Mouse (Mus musculus) embryonic facial prominence, embryonic 14.5 days (tissue): ENCODE data around the gene Ankib1. TPM values are rescaled to one million over a fixed set of nuclear protein-coding genes. Genes with fewer than 3 reads are reported as not detected.

Experiments used
- ATAC-seq: fragments of 200-750 bp; cut with Nextera tagmentation; 2 replicates; pipeline ENCODE4 v1.8.0; 2017; ENCODE audit warnings: low read depth, moderate number of reproducible peaks, moderate TSS enrichment
- DNase-seq: peaks from one replicate; pipeline ENCODE4 v3.0.0-alpha.2; 2015; ENCODE audit warnings: low spot score
- H3K27ac ChIP-seq: fragments of 300-500 bp; sonication (generic); replicated peaks from 2 replicates; pipeline ENCODE4 v1.5.1; 2014; ENCODE audit warnings: low read depth, mild to moderate bottlenecking, low read length, moderate library complexity
- H3K27me3 ChIP-seq: fragments of 300-500 bp; sonication (generic); replicated peaks from 2 replicates; pipeline ENCODE4 v1.6.1; 2014; ENCODE audit warnings: low read length; ENCODE audit not compliant: control insufficient read depth, insufficient read depth
- H3K36me3 ChIP-seq: fragments of 300-500 bp; sonication (generic); 2 replicates; pipeline ENCODE4 v1.6.1; 2014; ENCODE audit warnings: low read length, mixed read lengths; ENCODE audit not compliant: control insufficient read depth, insufficient read depth
- H3K4me1 ChIP-seq: fragments of 300-500 bp; sonication (generic); 2 replicates; pipeline ENCODE4 v1.6.1; 2014; ENCODE audit warnings: antibody characterized with exemption, low read length; ENCODE audit not compliant: control insufficient read depth, insufficient read depth
- H3K4me2 ChIP-seq: fragments of 300-500 bp; sonication (generic); 2 replicates; pipeline ENCODE4 v1.6.1; 2014; ENCODE audit warnings: low read depth, mild to moderate bottlenecking, low read length, moderate library complexity, mixed read lengths
- H3K4me3 ChIP-seq: fragments of 300-500 bp; sonication (generic); 2 replicates; pipeline ENCODE4 v1.5.1; 2014; ENCODE audit warnings: low read depth, mild to moderate bottlenecking, low read length
- H3K9ac ChIP-seq: fragments of 300-500 bp; sonication (generic); 2 replicates; pipeline ENCODE4 v1.6.1; 2014; ENCODE audit warnings: low read depth, mild to moderate bottlenecking, low read length, moderate library complexity, mixed read lengths
- H3K9me3 ChIP-seq: fragments of 300-500 bp; sonication (generic); 2 replicates; pipeline ENCODE4 v1.6.1; 2016; ENCODE audit warnings: low read length; ENCODE audit not compliant: control insufficient read depth
- WGBS: fragments of 180-500 bp; shearing (Covaris S2); extraction: QIAGEN DNeasy Blood & Tissue Kit; methylation state at CpG from one replicate; pipeline ENCODE4 v1.1.7; 2014; 5-methylcytosine and 5-hydroxymethylcytosine counted together
- polyA plus RNA-seq: library from polyadenylated mRNA; unstranded; fragments of >200 nt; fragmentation: Nextera tagmentation; extraction: Ambion mirVana; gene quantifications from 2 replicates; pipeline ENCODE4 v1.2.1, GENCODE M21; 2014

Ankib1 gene
- polyA plus RNA-seq, 1 experiment from 2014 or later, result 13.2 TPM

GRCm38 (mm10) chr5:3700025-3700424 is 102.7 kb downstream of the Ankib1 start:
- no peak overlapping the region for H3K4me2 ChIP-seq
- peaks cover 46% of the 10 kb centered on the region for H3K36me3 ChIP-seq
- DNase-seq (no peak), ATAC-seq (no peak)
- H3K27me3 ChIP-seq, result no peaks in the 10 kb centered on the region
- H3K9ac ChIP-seq, result no peak overlapping the region
- no peak overlapping the region for H3K4me3 ChIP-seq
- H3K9me3 ChIP-seq, result no peaks in the 10 kb centered on the region
- WGBS, result 96% methylated on average over 5 of the region's 5 CpGs
- H3K4me1 ChIP-seq, result no peaks in the 10 kb centered on the region
- H3K27ac ChIP-seq, result no peak overlapping the region

- Histone ChIP-seq H3K36me3 (peaks cover 66% of the 10 kb centered on the region), H3K4me3 (no peak overlapping the region), H3K4me2 (no peak overlapping the region), H3K9me3 (no peaks in the 10 kb centered on the region), H3K4me1 (no peaks in the 10 kb centered on the region), H3K9ac (no peak overlapping the region), H3K27me3 (no peaks in the 10 kb centered on the region), H3K27ac (no peak overlapping the region)
- DNase-seq, result no peak
- no peak for ATAC-seq
- 87% methylated on average over 3 of the region's 3 CpGs for WGBS
Measured at GRCm38 (mm10) chr5:3696031-3696430, 106.7 kb downstream of the Ankib1 start.

- Histone ChIP-seq H3K27ac (no peak overlapping the region), H3K9ac (no peak overlapping the region), H3K4me3 (no peak overlapping the region), H3K4me2 (no peak overlapping the region), H3K4me1 (no peaks in the 10 kb centered on the region), H3K27me3 (no peaks in the 10 kb centered on the region), H3K9me3 (no peaks in the 10 kb centered on the region), H3K36me3 (peaks cover 62% of the 10 kb centered on the region)
- WGBS, result 88% methylated on average over 4 of the region's 4 CpGs
- DNase-seq (no peak), ATAC-seq (no peak)
Measured at GRCm38 (mm10) chr5:3695191-3695590, 107.5 kb downstream of the Ankib1 start.

DNA sequence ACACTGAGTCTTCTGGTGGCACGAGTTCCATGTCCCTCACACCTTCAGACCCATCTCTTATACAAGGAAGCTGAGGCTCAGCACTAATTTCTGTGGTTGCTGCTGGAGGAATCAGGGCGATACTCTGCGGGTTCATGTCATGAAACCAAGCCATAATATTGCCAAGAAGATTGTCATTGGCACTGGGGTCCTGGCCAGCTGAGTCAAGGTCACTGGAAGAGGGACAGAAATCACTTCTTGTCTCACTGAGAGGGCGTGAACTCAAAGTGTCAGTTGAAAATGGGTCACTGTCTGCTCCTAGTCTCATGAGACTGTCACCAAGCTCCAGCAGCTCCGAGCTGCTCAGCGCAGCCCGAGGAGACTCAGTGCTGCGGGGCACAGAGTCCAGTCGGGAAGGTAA is 109.8 kb downstream of the Ankib1 start:
- Histone ChIP-seq H3K4me1 (no peaks in the 10 kb centered on the region), H3K36me3 (peaks cover 66% of the 10 kb centered on the region)
- 94% methylated on average over 9 of the region's 9 CpGs for WGBS

DNA sequence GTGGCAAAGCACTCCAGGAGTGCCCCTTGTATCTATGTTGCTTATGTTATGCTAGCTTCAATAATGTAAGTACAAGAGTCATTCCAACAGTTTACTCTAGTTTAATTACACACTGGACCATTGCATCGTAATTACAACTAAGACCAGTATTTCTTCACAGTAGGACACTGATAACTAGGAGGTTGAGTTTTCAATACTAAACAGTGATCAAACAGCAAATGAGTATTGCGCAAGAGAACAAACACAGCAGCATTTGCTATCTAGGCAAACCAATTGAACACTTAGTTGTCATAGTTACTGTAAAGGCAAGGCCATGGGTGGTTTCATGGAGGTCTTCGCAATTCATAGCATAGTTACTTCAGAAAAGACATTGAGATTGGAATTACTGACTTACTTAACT is 111.4 kb downstream of the Ankib1 start:
- no peak overlapping the region for H3K9ac ChIP-seq
- H3K4me1 ChIP-seq, result no peaks in the 10 kb centered on the region
- ATAC-seq (no peak), DNase-seq (no peak)
- no peaks in the 10 kb centered on the region for H3K27me3 ChIP-seq
- H3K4me3 ChIP-seq, result no peak overlapping the region
- no peaks in the 10 kb centered on the region for H3K9me3 ChIP-seq
- WGBS, result 96% methylated on average over 3 of the region's 3 CpGs
- H3K36me3 ChIP-seq, result peaks cover 60% of the 10 kb centered on the region
- no peak overlapping the region for H3K4me2 ChIP-seq
- no peak overlapping the region for H3K27ac ChIP-seq

More for the DNA sequence above, 109.8 kb downstream of the Ankib1 start:
- Histone ChIP-seq H3K27ac (no peak overlapping the region), H3K27me3 (no peaks in the 10 kb centered on the region), H3K4me2 (no peak overlapping the region), H3K9ac (no peak overlapping the region), H3K4me3 (no peak overlapping the region), H3K9me3 (no peaks in the 10 kb centered on the region)
- ATAC-seq, result no peak
- no peak for DNase-seq

DNA sequence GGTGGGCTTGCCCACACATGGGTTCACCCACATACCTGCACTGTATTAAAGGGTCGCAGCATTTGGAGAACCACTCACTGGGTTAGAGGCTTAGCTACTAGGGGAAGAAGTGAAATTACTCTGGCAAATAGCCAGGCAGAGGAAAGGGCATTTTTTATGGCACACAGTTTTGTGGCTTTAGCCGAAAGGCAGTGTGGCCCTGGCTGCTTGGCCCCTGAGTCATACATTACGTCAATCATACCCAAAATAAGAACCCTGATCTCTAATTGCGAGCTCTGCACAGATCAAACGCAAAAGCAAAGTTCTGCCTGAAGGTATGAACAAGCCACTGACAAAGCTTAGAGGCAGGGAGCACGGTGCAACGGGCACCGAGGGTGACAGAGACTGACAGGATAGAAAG is 114.4 kb downstream of the Ankib1 start:
- peaks cover 35% of the 10 kb centered on the region for H3K36me3 ChIP-seq
- DNase-seq, result no peak
- no peaks in the 10 kb centered on the region for H3K4me1 ChIP-seq
- no peaks in the 10 kb centered on the region for H3K27me3 ChIP-seq
- no peak overlapping the region for H3K4me2 ChIP-seq
- no peak overlapping the region for H3K27ac ChIP-seq
- no peak overlapping the region for H3K4me3 ChIP-seq
- H3K9ac ChIP-seq, result no peak overlapping the region
- 80% methylated on average over 8 of the region's 8 CpGs for WGBS
- H3K9me3 ChIP-seq, result no peaks in the 10 kb centered on the region
- ATAC-seq, result no peak

DNA sequence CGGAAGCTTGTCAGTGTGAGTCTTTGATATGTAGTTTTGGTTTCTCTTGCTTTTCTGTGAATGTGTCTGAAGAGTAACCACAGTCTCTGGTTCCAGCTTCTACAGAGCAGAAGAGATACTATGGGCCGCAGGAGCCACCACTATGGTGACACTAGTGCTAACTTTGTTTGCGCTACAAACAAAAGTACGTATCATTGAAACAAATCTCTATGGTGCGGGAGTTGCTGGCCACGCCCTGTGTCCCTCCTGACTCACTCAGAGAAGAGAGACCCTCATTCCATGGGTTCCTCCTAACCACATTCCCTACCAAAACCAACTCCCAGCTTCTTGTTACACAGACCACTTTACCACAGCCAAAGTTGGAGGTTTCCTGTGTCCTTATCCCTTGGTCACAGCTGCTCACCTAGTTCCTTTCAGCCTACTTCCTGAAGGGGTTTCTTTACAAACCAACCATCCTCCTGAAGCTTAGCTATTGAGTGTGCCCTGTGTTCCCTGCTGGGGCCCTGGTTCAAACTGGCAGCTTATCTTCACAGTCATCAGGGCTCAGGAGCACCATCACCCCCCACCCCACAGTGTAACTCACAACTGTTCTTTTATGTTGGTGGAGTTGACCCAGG is 132.7 kb downstream of the Ankib1 start:
- H3K4me2 ChIP-seq, result no peak overlapping the region
- no peak overlapping the region for H3K9ac ChIP-seq
- H3K4me1 ChIP-seq, result no peaks in the 10 kb centered on the region
- H3K27ac ChIP-seq, result no peak overlapping the region
- no peaks in the 10 kb centered on the region for H3K27me3 ChIP-seq
- no peaks in the 10 kb centered on the region for H3K36me3 ChIP-seq
- DNase-seq, result no peak
- WGBS, result 79% methylated on average over 6 of the region's 6 CpGs
- H3K9me3 ChIP-seq, result no peaks in the 10 kb centered on the region
- no peak for ATAC-seq
- H3K4me3 ChIP-seq, result no peak overlapping the region

GRCm38 (mm10) chr5:3666585-3666984 is 136.1 kb downstream of the Ankib1 start:
- ATAC-seq (no peak), DNase-seq (no peak)
- H3K27me3 ChIP-seq, result no peaks in the 10 kb centered on the region
- 61% methylated on average over 12 of the region's 12 CpGs for whole genome bisulfite sequencing
- H3K9ac ChIP-seq, result no peak overlapping the region
- H3K4me2 ChIP-seq, result 0 out of 2 replicates have a peak overlapping the region, but pooled peaks have one; percentile 14
- H3K36me3 ChIP-seq, result no peaks in the 10 kb centered on the region
- H3K4me1 ChIP-seq, result no peaks in the 10 kb centered on the region
- H3K9me3 ChIP-seq, result no peaks in the 10 kb centered on the region
- no peak overlapping the region for H3K4me3 ChIP-seq
- H3K27ac ChIP-seq, result no peak overlapping the region; the same call in 1 of the 2 replicates

DNA sequence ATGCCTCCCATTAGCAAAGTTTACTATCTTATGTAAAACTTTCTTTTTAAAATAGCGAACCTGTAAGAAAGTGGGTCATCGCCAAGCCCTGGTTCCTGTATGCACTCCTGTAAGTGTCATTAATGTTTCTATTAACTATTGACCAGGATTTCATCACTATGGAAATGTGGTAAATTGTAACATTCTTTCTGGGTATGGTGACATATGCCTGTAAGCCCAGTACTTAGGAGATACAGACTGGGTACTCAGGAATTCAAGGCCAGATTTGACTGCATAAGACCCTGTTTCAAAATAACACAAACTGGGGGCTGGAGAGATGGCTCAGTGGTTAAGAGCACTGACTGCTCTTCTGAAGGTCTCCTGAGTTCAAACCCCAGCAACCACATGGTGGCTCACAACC is 137.5 kb downstream of the Ankib1 start:
- H3K9ac ChIP-seq, result no peak overlapping the region
- H3K27me3 ChIP-seq, result no peaks in the 10 kb centered on the region
- WGBS, result 93% methylated on average over 2 of the region's 2 CpGs
- no peak overlapping the region for H3K27ac ChIP-seq
- ATAC-seq (no peak), DNase-seq (no peak)
- no peaks in the 10 kb centered on the region for H3K9me3 ChIP-seq
- H3K4me3 ChIP-seq, result no peak overlapping the region
- H3K4me2 ChIP-seq, result no peak overlapping the region
- no peaks in the 10 kb centered on the region for H3K4me1 ChIP-seq
- no peaks in the 10 kb centered on the region for H3K36me3 ChIP-seq
